Mouse (Mus musculus): ENCODE results near the gene Raver1.
A peak's percentile ranks its signal among the peaks of the same experiment; 100 is the strongest.
"Not testable (repeated sequence)": the region's sequence is repeated elsewhere in the genome, so short reads cannot be mapped to it uniquely, and the experiment has no call there.

Gene Raver1

DNA sequence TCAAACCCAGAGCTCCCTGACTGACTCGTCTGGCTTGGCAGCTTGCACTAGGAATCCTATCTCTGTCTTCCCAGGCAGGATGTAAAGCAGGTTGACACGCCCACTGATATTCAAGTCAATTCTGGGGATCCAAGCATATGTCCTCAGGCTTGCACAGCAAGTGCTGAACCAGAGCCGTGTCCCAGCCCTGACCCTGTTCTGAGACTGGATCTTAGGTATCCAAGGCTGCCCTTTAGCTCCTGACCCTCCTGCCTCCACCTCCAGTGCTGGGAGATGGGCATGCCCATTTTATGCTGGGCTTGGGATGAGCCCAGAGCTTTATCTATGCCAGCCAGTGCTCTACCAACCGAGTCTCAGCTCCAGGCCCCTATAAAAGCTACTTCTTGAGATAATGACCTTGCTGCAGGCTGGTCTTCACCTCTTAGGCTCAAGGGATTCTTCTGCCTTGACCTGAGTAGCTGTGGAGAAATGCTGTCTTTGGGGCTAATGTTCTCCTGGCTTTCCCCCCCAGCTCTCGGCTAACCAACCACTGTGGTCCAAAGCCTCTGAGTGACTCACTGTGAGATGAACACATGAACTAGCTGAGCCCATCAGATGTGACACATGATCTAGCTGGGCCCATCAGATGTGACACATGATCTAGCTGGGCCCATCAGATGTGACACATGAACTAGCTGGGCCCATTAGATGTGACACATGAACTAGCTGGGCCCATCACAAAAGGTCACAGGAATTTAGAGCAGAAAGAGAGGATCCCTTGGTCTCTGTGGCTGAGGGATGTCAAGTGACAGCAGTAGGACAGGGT is 14.2 kb upstream of the Raver1 start:
- no peak for DNase-seq (ENCODE audit: low read depth)

DNA sequence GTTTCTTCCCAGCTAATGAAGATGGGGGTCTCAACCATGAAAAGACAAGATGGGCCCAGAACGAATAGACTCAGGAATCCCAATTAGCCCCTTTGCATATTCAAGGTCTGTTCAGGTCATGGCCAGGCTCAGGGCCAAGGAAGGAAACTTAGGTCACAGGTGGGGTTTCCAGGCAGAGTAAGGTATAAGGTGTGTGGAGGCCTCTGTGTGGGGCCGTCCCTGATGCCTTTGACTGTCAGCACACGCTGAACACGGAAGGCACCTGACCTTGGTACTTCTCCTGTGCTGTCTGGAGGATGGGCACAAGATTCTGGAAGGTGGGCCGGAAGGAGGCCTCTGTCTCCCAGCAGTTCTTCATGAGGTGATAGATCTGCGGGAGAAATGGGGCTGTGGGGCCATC is 13.0 kb upstream of the Raver1 start:
- DNase-seq (ENCODE audit: low read depth), result no peak

DNA sequence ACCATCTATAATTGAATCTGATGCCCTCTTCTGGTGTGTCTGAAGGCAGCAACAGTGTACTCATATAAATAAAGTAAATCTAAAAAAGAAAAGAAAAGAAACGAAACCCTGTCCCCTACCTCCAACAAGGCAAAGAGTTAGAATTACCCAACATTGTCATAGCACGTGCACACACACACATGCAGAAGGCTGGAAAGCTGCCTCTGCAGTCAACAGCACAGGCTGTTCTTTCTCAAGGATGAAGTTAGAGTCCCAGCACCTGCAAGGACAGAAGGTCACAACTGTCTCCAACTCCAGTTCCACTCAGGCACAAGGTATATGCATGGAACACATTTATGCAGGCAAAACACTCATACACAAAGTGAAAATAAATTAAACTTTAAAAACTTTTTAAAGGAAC is 10.3 kb upstream of the Raver1 start:
- DNase-seq (ENCODE audit: low read depth), result no peak

DNA sequence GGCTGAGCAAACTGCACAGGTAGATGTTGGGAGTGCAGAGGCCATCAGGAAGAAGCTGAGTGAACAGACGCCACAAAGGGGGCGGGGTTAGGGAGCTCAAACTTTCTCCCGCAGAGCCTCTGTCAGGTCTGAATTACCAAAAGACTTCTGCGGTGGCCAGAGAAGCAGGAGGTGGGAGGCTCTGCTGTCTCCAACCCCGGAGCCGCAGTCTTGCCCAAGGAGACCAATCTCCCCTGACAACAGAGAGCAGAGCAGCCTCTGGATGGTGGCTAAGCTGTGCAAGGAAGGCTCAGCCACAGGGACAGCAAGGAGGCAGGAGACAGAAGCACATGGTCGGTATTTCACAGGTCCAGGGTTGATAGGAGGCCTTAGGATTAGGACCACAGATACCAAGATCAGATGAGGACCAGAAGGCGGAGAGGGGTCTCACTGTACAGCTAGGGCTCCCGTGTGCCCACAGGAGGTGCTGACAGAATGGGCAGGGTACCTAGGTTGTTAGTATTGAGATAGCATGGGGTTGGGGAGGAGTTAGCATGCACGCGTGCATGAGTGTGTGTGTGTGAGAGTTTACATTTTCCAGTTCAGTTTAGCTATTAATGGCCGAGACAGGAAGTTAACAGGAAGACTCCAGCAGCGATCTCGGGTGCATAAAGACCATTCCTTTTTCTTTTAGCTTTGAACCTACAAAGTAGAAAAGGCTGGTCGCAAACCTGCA is 8.8 kb upstream of the Raver1 start:
- DNase-seq (ENCODE audit: low read depth), result no peak

DNA sequence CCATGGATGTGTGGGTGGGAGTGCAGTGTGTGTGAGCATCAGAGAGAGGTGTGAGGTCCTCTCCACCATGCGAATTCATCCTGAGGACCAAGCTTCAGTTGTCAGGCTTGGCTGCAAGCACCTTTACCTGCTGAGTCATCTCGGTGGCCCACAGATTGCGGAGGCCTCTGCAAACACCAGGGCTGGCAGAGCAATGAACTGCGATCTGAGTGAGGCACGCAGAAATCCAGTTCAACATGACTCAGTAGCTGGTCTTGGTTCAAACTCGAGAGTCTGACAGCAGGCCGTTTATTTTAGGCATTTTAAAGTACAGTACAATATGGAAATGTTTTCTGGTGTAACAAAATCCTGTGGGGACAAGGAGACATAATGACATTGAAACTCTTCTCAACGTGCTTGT is 6.0 kb upstream of the Raver1 start:
- no peak for DNase-seq (ENCODE audit: low read depth)

DNA sequence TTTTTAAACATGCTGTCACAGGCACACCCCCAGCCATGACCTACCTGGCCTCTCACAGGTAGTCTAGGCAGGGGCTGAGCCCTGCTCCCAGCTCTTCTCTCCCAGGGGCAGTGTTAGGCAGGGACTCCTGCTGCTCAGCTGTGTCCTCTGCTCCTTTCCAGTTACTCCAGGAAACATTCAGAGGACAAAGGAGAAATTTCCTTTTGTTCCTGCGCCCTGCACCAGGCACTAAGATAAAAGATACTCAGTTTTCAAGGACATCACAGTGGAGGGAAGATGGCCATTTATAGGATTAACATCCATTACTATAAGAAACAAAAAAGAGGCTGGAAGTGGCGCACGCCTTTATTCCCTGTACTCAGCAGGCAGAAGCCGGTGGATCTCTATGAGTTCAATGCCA is 4.2 kb upstream of the Raver1 start:
- no peak for DNase-seq (ENCODE audit: low read depth)

DNA sequence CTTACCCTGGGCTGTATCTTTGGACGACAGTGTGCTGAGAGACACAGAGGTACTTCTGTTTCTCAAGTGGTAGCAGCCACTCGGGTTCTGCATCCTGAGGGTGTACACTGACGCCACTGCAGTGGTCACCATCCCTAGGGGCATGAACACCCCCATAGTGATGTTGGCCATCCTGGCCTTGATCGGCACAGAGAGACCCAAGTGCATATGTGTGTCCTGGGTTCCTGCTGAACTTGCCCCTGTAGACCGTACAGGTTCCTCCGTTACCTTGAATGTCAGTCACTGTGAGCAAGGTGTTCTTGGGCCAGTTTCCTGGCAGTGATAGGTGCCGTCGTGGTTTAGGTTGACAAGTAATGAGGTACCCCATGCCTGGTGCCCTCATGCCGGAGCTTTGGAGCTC is 1.6 kb upstream of the Raver1 start:
- DNase-seq (ENCODE audit: low read depth), result no peak

DNA sequence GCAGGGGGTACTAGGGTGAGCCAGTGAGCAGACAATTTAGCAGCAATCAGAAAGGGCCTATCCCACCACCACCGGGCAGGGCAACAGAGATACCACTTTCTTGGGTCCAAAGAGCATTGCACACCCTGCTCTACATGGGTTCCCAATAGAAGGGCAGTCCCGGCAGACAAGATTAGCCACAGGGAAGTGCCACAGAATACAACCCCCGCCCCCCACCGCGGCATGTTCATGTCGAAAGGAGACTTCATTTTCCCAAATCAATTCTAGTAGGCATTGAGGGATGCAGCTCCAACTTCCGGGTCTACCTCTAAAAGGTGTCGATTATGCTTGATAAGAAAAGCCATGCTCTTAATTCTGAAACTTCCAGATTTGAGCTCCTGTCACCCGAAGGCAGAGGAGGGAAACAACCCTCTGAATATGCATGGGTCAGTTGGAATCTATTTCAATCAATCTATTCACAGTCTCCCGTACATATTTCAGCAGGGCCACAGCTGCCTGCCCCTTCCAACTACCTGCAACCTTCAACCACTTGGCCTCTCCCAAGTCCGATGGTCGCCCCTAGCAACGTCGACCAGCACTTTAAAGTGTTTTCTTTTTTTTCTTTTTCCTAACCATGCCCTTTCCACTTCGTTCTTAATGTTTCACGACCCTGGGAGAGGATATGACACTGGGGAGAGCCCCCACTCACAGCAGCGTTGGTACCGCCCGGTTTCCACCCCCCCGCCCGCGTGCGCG is 669 bp downstream of the Raver1 start:
- DNase-seq (ENCODE audit: low read depth), result no peak

DNA sequence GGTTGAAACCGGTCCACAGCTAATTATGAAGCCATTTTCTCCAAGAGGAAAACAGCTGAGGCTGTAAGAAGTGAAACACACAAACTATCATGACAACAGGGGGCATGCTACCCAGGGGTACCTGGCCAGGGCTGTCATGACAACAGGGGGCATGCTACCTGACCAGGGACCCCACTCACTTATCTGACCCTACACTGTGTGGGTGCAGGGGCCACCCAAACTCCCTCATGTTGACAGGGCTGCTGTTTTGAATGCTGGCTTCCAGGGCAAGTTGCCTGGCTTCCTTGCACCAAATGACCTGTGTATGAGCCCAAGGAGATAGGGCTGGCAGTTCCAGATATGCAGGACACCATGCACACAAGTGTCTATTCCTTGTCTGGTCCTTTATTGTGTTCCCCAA is 1.3 kb downstream of the Raver1 start:
- no peak for DNase-seq (ENCODE audit: low read depth)

DNA sequence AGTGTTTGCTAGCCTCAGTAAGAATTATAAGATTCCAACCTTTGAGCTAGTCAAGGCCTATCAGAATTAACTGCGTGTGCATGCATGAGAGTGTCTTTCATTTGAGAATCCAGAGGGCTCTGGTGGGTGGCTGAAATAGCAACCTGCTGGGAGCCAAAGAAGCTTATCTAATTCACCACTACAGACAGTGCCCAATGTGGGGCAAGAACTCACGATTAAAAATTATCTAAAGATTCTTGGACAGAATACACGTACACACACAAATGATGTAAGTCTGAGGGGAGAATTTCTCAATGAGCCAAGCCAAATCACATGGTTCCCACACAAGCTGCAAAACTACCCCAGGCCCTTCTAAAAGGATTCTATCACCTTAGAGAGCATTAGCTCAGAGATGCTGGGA is 8.5 kb downstream of the Raver1 start:
- DNase-seq (ENCODE audit: low read depth), result no peak

DNA sequence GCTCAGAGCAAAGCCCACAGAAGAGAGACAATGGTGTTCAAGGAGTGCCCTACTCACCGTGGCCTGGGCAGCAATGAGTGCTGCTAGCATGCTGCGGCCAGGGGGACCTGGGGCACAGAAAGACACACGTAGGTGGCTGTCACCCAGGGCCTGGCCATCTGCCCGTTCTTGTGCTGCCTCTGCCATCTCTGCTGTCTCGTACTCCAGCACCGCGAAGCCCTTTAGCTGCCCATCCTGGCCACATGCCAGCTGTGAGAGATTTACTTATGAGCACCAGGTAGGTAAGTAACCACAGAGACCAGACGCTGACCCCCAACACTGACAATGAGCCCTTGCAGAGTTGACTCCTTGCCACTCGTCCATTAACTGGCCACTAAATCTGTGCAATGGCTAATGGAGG is 10.7 kb downstream of the Raver1 start:
- no peak for DNase-seq (ENCODE audit: low read depth)

DNA sequence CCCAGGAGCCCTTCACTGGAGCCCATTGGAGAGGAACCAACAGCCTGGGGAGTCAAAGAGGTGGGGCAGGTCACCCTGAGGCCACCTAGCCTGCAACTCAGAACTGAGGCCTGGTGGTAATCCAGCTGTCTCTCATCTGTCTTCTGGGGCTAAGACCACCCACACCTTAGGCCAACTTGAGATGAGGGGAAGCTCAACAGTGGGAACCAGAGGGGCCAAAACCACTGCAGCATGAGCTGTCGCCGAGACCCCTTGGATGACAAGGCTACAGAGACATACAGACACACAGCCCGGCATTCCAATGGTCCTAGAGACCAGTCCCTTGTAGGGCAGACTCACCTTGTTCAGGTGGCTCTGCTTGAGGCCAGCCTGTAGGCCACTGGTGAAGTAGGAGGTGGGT is 16.2 kb downstream of the Raver1 start:
- no peak for DNase-seq (ENCODE audit: low read depth)

DNA sequence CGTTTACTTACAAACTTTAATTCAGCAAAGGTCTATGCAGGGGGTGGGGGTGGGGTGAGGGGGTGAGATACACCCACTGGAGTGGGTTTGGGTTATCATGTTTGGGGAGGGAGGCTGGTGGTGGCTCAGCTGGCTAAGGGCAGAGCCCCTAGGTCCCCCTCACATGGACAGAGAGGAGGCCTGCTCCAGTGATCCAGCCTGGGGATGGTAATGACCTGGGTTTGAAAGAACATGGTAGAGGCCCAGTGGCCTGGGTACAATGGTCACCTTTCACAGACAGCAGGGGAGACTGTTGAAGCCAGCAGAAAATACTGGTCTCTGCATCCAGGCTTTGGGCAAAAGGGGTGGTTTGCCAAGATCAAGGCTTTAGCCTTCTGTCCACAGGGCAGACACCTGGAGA is 17.6 kb downstream of the Raver1 start:
- no peak for DNase-seq (ENCODE audit: low read depth)

DNA sequence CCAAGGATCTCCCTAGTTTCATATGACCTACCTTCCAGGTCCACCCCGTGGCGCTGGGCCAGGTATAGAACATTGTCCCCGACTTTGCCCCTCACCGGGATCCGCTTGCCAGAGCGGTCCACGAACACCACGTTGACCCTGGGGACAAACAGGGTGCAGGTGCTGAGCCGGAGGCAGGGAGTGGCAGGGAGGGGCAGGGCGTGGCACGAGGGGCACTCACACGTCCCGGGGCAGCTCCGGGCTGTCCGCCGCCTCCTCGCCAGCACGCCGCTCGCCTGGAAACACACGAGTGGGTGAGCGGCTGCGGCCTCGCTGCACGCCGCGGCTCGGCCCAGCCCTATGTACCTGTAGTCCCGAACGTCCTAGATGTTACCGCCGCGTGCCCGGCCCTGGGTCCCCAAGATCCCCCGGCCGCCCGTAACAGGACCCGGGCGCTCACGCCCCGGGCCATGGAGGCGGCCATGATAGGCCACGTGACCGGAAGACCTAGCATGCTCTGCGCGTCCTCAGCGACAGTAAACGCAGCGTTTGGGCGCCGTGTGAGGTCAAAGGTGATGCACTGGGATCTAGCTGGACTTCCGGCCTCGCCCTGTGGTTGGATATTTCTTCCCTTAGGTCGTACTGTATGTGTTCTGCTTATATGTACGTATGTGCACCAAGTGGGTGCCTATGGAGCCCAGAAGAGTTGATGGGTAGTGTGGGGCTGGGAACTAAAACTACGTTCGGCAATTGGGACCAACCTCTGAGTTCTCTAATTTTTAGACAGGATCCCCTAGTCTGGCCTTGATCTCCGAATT is 18.6 kb downstream of the Raver1 start, which contains the start of the genes Gm49373 and Fdx1l:
Gene Gm49373 (minus strand): TSS at position 53 of the 797 bp plus-strand sequence.
Gene Fdx1l (minus strand): TSS at position 571 of the 797 bp plus-strand sequence.
- DNase-seq (ENCODE audit: low read depth), result peak; percentile 73

DNA sequence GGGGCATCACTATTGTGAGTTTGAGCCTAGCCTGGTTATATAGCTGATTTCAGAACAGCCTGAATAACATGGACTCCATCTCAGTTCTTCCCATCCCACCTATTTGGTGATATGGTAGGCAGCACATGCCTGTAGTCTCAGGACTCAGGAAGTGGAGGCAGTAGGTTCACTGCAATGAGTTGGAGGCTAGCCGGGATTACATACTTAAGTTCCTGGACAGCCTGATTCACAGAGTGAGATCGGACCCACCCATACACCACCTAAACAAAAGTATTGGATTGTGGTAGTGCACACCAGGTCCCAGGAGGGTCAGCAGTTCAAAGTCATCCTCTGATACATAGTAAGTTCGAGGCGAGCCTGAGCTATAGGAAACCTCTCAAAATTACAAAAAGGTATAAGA is 19.2 kb downstream of the Raver1 start:
- DNase-seq (ENCODE audit: low read depth), result no peak

DNA sequence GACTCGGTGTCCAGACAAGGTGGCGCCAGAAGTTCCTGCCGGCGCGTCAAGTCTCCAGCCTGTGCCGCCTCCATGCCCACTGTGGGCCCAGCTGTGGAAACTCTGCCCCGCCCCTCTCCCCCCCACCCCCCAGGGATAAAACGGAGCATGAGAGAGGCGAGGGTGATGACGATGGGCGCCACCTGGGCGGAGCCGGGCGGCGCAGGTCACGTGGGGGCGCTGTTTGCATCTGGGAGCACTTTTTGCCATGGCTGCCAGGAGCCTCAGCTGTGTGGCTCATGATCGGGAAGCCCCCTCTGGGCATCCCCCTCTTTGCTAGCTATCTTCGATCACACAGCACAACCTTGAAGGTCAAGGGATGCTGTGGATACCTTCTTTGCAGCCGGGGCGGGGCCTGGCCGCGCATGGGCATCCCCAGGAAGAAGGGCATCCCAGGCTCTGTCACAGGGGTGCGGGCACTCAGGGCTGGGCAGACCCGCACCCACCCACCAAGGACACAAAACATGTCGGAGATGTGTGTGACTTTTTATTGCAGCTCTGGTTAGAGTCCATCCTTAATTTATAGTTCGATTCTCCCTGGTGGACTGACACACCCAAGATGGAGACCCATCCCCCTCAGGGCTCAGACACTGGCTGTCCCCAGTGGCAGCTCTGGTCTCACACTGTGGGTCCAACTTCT is 24.7 kb downstream of the Raver1 start, which contains the start of gene Zglp1:
Gene Zglp1 (minus strand): TSS at position 88 of the 679 bp plus-strand sequence.
- no peak for DNase-seq (ENCODE audit: low read depth)

DNA sequence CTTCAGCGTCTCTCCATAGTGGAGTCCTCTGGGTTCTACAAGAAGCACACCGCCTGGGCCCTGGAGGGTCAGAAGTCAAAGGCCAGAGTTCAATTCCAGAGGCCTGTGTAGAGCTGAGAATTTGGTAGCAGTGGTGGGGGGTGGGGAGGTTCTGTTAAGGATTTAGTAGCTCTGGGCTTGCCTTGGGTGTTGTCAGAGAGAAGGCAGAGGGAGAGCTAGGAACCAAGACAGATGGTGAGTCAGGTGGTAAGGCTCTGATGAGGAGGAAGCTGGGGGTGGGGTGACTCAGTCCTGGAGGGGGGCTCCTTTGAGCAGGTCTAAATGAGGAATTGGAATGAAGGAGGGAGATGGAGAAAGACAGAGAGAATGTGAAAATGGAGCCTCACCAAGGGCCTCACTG is 28.9 kb downstream of the Raver1 start:
- no peak for DNase-seq (ENCODE audit: low read depth)

DNA sequence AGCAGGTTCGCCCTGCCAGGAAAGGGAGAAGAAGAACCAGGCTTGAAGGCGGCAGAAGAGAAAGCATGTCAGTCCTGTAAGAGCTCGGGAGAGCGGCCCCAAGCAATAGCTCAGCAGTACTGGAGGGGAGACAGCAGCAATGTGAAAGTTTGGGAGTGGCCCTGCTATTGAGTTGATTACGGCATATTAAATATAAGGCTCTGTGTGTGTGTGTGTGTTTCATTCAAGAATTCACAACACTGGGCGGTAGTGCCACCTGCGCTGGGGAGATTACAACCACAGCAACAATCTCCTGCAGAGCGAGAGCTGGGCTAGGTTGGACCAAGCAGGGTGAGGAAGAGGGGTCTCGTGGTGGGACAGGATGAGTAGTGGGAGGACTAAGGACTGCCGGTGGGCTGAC is 40.2 kb downstream of the Raver1 start:
- DNase-seq (ENCODE audit: low read depth), result no peak

DNA sequence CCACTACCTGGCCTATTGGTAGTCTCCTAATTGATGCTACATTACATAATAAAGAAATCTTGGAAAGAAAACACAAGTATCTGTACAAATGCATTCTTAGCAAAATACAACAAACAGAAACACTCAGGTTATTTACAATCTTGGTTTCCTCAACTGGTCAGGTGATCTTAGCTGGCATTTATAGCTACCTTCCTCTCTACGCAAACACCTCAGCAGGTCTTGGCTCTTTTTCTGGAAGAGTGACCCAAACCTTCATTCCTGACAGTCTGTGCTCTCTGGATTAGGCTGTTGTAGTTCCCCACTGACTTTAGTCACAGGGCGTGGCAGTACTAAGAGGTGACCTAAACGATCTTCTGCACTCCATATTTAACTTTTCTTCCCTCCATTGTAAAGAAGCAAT is 46.6 kb downstream of the Raver1 start:
- DNase-seq (ENCODE audit: low read depth), result no peak

DNA sequence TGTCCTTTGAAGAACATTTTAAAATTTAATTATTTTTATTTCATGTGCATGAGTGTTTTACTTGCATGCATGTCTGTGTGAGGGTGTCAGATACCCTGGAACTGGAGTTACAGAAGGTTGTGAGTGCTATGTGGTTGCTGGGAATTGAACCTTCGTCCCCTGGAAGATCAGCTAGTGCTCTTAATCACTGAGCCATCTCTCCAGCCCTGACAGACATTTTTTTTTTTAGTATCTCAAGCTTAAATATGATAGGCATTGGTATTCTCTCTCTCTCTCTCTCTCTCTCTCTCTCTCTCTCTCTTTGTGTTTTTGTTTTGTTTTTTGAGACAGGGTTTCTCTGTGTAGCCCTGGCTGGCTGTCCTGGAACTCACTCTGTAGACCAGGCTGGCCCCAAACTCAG is 47.0 kb downstream of the Raver1 start:
- DNase-seq (ENCODE audit: low read depth), result not testable (repeated sequence)

DNA sequence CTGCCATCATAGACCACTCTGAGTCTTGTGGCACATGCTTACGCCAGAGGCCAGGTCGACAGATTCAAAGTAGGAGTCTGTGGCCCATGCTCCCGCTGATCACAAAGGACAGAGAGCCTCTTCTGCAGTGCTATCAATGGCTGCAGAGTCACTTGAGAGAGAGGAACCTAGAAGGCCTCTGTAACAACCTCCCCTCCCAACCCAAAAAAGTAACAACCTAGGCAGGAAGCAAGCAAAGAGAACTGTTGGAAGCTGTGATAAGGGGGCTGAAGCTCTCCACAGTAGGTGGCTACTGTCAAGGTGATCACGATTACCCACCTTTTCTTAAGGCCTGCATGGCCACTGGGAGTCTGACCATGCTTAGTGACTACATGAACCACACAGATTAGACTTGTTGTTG is 48.2 kb downstream of the Raver1 start:
- DNase-seq (ENCODE audit: low read depth), result no peak

All from c-Kit-positive CD71-negative TER-119-negative erythroid progenitor cells, embryonic 14.5 days (primary cell).